Mouse (Mus musculus) effector memory CD4-positive, alpha-beta T cell, adult 7 months (primary cell): ENCODE data around the gene Akr1c12. TPM values are rescaled to one million over a fixed set of nuclear protein-coding genes. Genes with fewer than 3 reads are reported as not detected.

Experiments used
- polyA plus RNA-seq: library from polyadenylated mRNA; unstranded; fragments of 100-300 nt; shearing (Covaris generic); gene quantifications from one replicate; pipeline ENCODE4 v1.2.1, GENCODE M21; 2017

Gene Akr1c12
- 2.8 TPM for polyA plus RNA-seq

GRCm38 (mm10) chr13:4279284-4279683 lies at the start of gene Akr1c12:
Gene Akr1c12 (minus strand): TSS chr13:4279433.

GRCm38 (mm10) chr13:4228441-4228840 lies 50.8 kb downstream of the Akr1c12 start, which contains the start of gene Akr1c19:
Gene Akr1c19 (plus strand): TSS chr13:4228700.

Other genes starting within 250 kb of the Akr1c12 start
- not detected for gene Akr1c14, start 230.4 kb downstream of the Akr1c12 start, polyA plus RNA-seq
- not detected for gene Akr1c18, start 128.8 kb downstream of the Akr1c12 start, polyA plus RNA-seq
- 10.0 TPM for gene Akr1c13, start 88.3 kb downstream of the Akr1c12 start, polyA plus RNA-seq
- not detected for gene Akr1c19, start 50.7 kb downstream of the Akr1c12 start, polyA plus RNA-seq
- gene Akr1c6, start 154.9 kb upstream of the Akr1c12 start, polyA plus RNA-seq: not detected
- not detected for gene Akr1c20, start 243.9 kb upstream of the Akr1c12 start, polyA plus RNA-seq